Mouse (Mus musculus) brain, adult 2 months (tissue): ENCODE measurements around the gene Mrpl1.
A peak's percentile ranks its signal among the peaks of the same experiment; 100 is the strongest.

Experiments
- DNase-seq: peaks from one replicate; pipeline ENCODE4 v3.0.0; 2011; ENCODE audit warnings: low read depth, low spot score

Mrpl1 gene

GRCm38 (mm10) chr5:96308086-96308485 lies 98.8 kb downstream of the Mrpl1 start:
- peak; percentile 33 for DNase-seq

GRCm38 (mm10) chr5:96308645-96309044 lies 99.4 kb downstream of the Mrpl1 start:
- peak; percentile 24 for DNase-seq

GRCm38 (mm10) chr5:96309566-96309965 lies 100.3 kb downstream of the Mrpl1 start:
- DNase-seq = no peak

GRCm38 (mm10) chr5:96311677-96312076 lies 102.4 kb downstream of the Mrpl1 start:
- no peak for DNase-seq
